Mouse (Mus musculus) large intestine, adult 2 months (tissue): ENCODE measurements around the gene Grid2. TPM values are rescaled to one million over a fixed set of nuclear protein-coding genes. Genes with fewer than 3 reads are reported as not detected.

Experiments
- DNase-seq: peaks from one replicate; pipeline ENCODE4 v3.0.0-alpha.2; 2012; ENCODE audit warnings: low read depth, low spot score
- WGBS: fragments of 180-500 bp; shearing (Covaris S2); methylation state at CpG from one replicate; pipeline ENCODE4 v1.1.7; 2018; 5-methylcytosine and 5-hydroxymethylcytosine counted together
- polyA plus RNA-seq: library from polyadenylated mRNA; depleted of rRNA; stranded (reverse); fragments of >200 nt; gene quantifications from 2 replicates; pipeline ENCODE4 v1.2.3, GENCODE M21; 2012

Gene Grid2
- polyA plus RNA-seq, 1 experiment = 0.04 TPM

GRCm38 (mm10) chr6:64046084-64046483 lies 790.4 kb downstream of the Grid2 start:
- no peak for DNase-seq
- WGBS = 36% methylated on average over 2 of the region's 2 CpGs

GRCm38 (mm10) chr6:64046732-64047131 lies 791.1 kb downstream of the Grid2 start:
- WGBS = 79% methylated on average over 1 of the region's 1 CpGs
- no peak for DNase-seq

GRCm38 (mm10) chr6:64047950-64048349 lies 792.3 kb downstream of the Grid2 start:
- 78% methylated on average over 5 of the region's 5 CpGs for WGBS
- no peak for DNase-seq

- 84% methylated on average over 7 of the region's 7 CpGs for whole genome bisulfite sequencing
- no peak for DNase-seq
These were observed 808.2 kb downstream of the Grid2 start for GRCm38 (mm10) chr6:64063858-64064257.

- WGBS = 81% methylated on average over 2 of the region's 2 CpGs
- DNase-seq = no peak
These were observed 809.0 kb downstream of the Grid2 start for GRCm38 (mm10) chr6:64064704-64065103.

GRCm38 (mm10) chr6:64073406-64073805 lies 817.7 kb downstream of the Grid2 start:
- DNase-seq = no peak
- WGBS = 50% methylated on average over 2 of the region's 2 CpGs

GRCm38 (mm10) chr6:64077911-64078310 lies 822.2 kb downstream of the Grid2 start:
- DNase-seq = no peak
- 76% methylated on average over 1 of the region's 1 CpGs for WGBS

GRCm38 (mm10) chr6:64098662-64099061 lies 843.0 kb downstream of the Grid2 start:
- 81% methylated on average over 10 of the region's 10 CpGs for WGBS
- DNase-seq = no peak

GRCm38 (mm10) chr6:64114594-64114993 lies 858.9 kb downstream of the Grid2 start:
- no peak for DNase-seq
- WGBS = 64% methylated on average over 2 of the region's 2 CpGs

- no peak for DNase-seq
- WGBS = 84% methylated on average over 9 of the region's 9 CpGs
These were observed 880.6 kb downstream of the Grid2 start for GRCm38 (mm10) chr6:64136275-64136674.

- 75% methylated on average over 7 of the region's 7 CpGs for WGBS
- no peak for DNase-seq
These were observed 892.9 kb downstream of the Grid2 start for GRCm38 (mm10) chr6:64148613-64149012.

- 92% methylated on average over 1 of the region's 1 CpGs for WGBS
- no peak for DNase-seq
These were observed 919.4 kb downstream of the Grid2 start for GRCm38 (mm10) chr6:64174995-64175612.

GRCm38 (mm10) chr6:64193646-64194045 lies 938.0 kb downstream of the Grid2 start:
- DNase-seq = no peak
- WGBS = 70% methylated on average over 1 of the region's 1 CpGs

GRCm38 (mm10) chr6:64202396-64203122 lies 946.9 kb downstream of the Grid2 start:
- no peak for DNase-seq
- WGBS = 55% methylated on average over 8 of the region's 8 CpGs

GRCm38 (mm10) chr6:64236351-64236750 lies 980.7 kb downstream of the Grid2 start:
- no peak for DNase-seq
- 41% methylated on average over 3 of the region's 3 CpGs for whole genome bisulfite sequencing

- WGBS = 59% methylated on average over 1 of the region's 1 CpGs
- DNase-seq = no peak
These were observed 984.9 kb downstream of the Grid2 start for GRCm38 (mm10) chr6:64240526-64240925.

GRCm38 (mm10) chr6:64245951-64246350 lies 990.3 kb downstream of the Grid2 start:
- WGBS = 78% methylated on average over 1 of the region's 1 CpGs
- DNase-seq = no peak

- DNase-seq = no peak
- WGBS = 49% methylated on average over 1 of the region's 1 CpGs
These were observed 995.4 kb downstream of the Grid2 start for GRCm38 (mm10) chr6:64251041-64251440.

GRCm38 (mm10) chr6:64263517-64263916 lies 1007.8 kb downstream of the Grid2 start:
- 80% methylated on average over 4 of the region's 4 CpGs for WGBS
- no peak for DNase-seq

- WGBS = 89% methylated on average over 2 of the region's 2 CpGs
These were observed 1008.5 kb downstream of the Grid2 start for GRCm38 (mm10) chr6:64264224-64264623.

More at GRCm38 (mm10) chr6:64264224-64264623, 1008.5 kb downstream of the Grid2 start:
- DNase-seq = no peak
